Mouse (Mus musculus) C2C12 (cell line): ENCODE measurements around the gene Pde2a.

Source experiments
- CEBPB ChIP-seq: IDR thresholded peaks from one replicate; pipeline ENCODE4 v1.6.1; 2011; ENCODE audit warnings: low read depth, mild to moderate bottlenecking, control low read depth, moderate library complexity
- CTCF ChIP-seq: IDR thresholded peaks from one replicate; pipeline ENCODE4 v1.5.1; 2011; ENCODE audit not compliant: control insufficient read depth, insufficient read depth, insufficient read length
- USF1 ChIP-seq: IDR thresholded peaks from one replicate; pipeline ENCODE4 v1.6.1; 2011; ENCODE audit warnings: low read depth, mild to moderate bottlenecking, control low read depth, moderate library complexity

GRCm38 (mm10) chr7:101476493-101476892 lies 55.0 kb downstream of the Pde2a start:
- TF ChIP-seq CTCF: no peak
- no peak for TF ChIP-seq USF1
- no peak for TF ChIP-seq CEBPB
